Mouse (Mus musculus) CD8-positive naive resting alpha-beta T cell, adult 57 days (primary cell): ENCODE results near the gene Lypd9. TPM values are rescaled to one million over a fixed set of nuclear protein-coding genes. Genes with fewer than 3 reads are reported as not detected.

Source experiments
- total RNA-seq: library from RNA; stranded (reverse); gene quantifications from one replicate; pipeline ENCODE4 v1.2.4, GENCODE M21; 2023

Gene Lypd9
- total RNA-seq, result not detected

GRCm38 (mm10) chr11:58452759-58453158, at the start of gene Lypd9:
TSS of gene Lypd9 (minus strand) at chr11:58452923.

DNA sequence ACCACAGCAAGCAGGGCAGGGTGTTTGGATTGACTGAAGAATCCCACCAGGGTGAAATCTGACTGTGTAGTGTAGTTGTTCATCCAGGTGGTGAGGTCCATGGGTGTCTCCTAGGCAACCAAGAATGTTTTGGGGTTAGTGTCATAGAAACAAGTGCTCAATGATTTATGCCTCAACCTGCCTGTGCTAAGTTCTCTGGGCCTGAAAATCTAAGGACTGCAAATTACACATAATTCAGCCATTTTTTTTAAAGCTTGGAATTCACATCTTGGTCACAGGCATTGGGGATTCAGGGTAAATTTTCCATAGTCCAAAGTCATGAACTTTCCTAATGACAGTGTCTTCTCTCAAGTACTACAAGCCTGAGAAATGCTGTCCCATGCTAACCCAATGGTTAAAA, 49.7 kb upstream of the Lypd9 start, which contains the start of gene Olfr331:
TSS of gene Olfr331 (minus strand) at position 101 of the 400 bp plus-strand sequence.

DNA sequence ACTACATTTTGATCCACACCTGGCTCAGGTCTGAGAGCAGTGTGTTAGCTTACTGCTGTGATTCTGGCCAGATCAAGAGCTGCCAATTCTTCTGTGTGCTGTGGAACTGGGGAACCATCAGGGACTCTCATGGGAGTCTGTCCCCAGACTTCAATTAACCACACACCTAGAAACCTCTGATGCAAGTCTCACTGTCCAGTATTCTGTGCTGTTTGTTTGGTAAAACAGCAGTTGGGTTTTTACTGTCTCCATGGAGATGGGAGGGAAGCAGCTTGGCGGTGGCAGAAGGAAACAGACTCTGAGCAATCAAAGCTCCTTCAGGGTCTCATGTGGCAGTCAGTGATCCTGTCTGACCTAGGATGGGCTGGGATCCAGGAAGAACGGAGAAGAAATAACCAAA, 39.7 kb upstream of the Lypd9 start, which contains the start of gene Olfr332:
TSS of gene Olfr332 (minus strand) at position 101 of the 400 bp plus-strand sequence.

DNA sequence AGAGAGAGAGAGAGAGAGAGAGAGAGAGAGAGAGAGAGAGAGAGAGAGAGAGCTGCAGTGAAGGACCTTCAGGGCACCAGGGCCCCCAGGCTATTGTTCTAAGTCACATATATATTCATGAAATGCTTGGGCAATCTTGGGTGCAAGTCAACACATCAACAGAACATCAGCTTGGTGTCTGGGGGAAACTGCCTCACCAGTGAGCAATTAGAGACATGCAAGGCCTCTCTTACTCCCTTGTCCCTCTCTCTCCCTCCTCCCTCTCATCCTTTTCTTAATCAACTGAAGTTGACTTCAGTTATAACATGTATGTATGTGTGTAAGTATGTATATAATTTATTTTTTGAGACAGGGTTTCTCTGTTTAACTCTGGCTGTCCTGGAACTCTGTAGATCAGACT, 9.4 kb upstream of the Lypd9 start, which contains the start of gene Olfr30:
TSS of gene Olfr30 (minus strand) at position 101 of the 400 bp plus-strand sequence.

DNA sequence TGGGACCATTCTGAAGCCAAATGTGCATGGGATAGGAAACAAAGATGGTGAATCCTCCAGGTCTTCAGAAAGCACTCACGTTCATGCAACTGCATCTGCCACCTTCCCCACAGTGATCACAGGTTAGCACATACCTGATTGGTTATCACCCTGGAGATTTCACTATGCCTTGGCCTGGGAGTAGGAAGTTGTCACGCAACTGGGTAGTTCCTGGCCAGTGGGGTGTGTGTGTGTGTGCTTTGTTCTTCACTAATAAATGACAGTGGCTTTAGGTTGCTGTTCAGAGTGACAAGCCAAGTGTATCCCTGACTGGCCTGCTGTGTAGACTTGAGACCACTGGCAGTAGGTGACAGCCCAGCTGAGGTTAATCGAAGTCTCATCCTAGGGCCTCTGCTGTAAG, 20.5 kb downstream of the Lypd9 start, which contains the start of gene Gm12253:
TSS of gene Gm12253 (plus strand) at position 301 of the 400 bp plus-strand sequence.

GRCm38 (mm10) chr11:58420815-58421214, 31.9 kb downstream of the Lypd9 start, which contains the start of gene 1810065E05Rik:
TSS of gene 1810065E05Rik (plus strand) at chr11:58421111.

Other genes starting within 250 kb of the Lypd9 start
- gene 4930438A08Rik, start 178.1 kb downstream of the Lypd9 start, total RNA-seq, result not detected
- gene Zfp692, start 145.9 kb downstream of the Lypd9 start, total RNA-seq, result 27.5 TPM
- gene Zfp672, start 122.6 kb downstream of the Lypd9 start, total RNA-seq, result 38.0 TPM
- gene Sh3bp5l, start 122.2 kb downstream of the Lypd9 start, total RNA-seq, result 26.0 TPM
- not detected for gene Lypd8, start 73.9 kb downstream of the Lypd9 start, total RNA-seq
- gene 1810065E05Rik, start 31.8 kb downstream of the Lypd9 start, total RNA-seq, result not detected
- not detected for gene Gm12253, start 20.4 kb downstream of the Lypd9 start, total RNA-seq
- gene Olfr30, start 9.3 kb upstream of the Lypd9 start, total RNA-seq, result not detected
- gene Olfr332, start 39.6 kb upstream of the Lypd9 start, total RNA-seq, result not detected
- gene Olfr331, start 49.6 kb upstream of the Lypd9 start, total RNA-seq, result not detected
- not detected for gene Olfr330, start 81.9 kb upstream of the Lypd9 start, total RNA-seq
- not detected for gene Olfr329-ps, start 93.5 kb upstream of the Lypd9 start, total RNA-seq
- gene Olfr328, start 102.7 kb upstream of the Lypd9 start, total RNA-seq, result 0.34 TPM
- gene Olfr224, start 117.6 kb upstream of the Lypd9 start, total RNA-seq, result not detected
- gene Olfr325, start 124.8 kb upstream of the Lypd9 start, total RNA-seq, result not detected
- not detected for gene Olfr324, start 142.2 kb upstream of the Lypd9 start, total RNA-seq
- gene 2210407C18Rik, start 163.2 kb upstream of the Lypd9 start, total RNA-seq, result not detected
- gene Olfr323, start 177.6 kb upstream of the Lypd9 start, total RNA-seq, result not detected
- gene Trim58, start 187.5 kb upstream of the Lypd9 start, total RNA-seq, result not detected
- gene Olfr322, start 205.9 kb upstream of the Lypd9 start, total RNA-seq, result not detected
- not detected for gene Olfr320, start 228.2 kb upstream of the Lypd9 start, total RNA-seq
- gene Olfr319, start 246.2 kb upstream of the Lypd9 start, total RNA-seq, result not detected